Mouse (Mus musculus) kidney, postnatal 0 days (tissue): ENCODE measurements around the gene Impdh1. TPM values are rescaled to one million over a fixed set of nuclear protein-coding genes. Genes with fewer than 3 reads are reported as not detected.
A peak's percentile ranks its signal among the peaks of the same experiment; 100 is the strongest.

Source experiments
- ATAC-seq: fragments of 200-750 bp; cut with Nextera tagmentation; replicated peaks from 2 replicates; pipeline ENCODE4 v1.8.0; 2017; ENCODE audit warnings: low read depth, moderate number of reproducible peaks, moderate TSS enrichment, moderate library complexity; ENCODE audit not compliant: low FRiP score
- DNase-seq: peaks from one replicate; pipeline ENCODE4 v3.0.0-alpha.2; 2016; ENCODE audit warnings: low spot score
- H3K27ac ChIP-seq: fragments of 300-500 bp; sonication (generic); 2 replicates; pipeline ENCODE4 v1.5.1; 2014; ENCODE audit warnings: mild to moderate bottlenecking
- H3K27me3 ChIP-seq: fragments of 300-500 bp; sonication (generic); 2 replicates; pipeline ENCODE4 v1.6.1; 2014; ENCODE audit warnings: low read length, mixed read lengths; ENCODE audit not compliant: insufficient read depth
- H3K36me3 ChIP-seq: fragments of 300-500 bp; sonication (generic); 2 replicates; pipeline ENCODE4 v1.6.1; 2014; ENCODE audit warnings: low read length, mixed read lengths; ENCODE audit not compliant: insufficient read depth
- H3K4me1 ChIP-seq: fragments of 300-500 bp; sonication (generic); replicated peaks from 2 replicates; pipeline ENCODE4 v1.6.1; 2014; ENCODE audit warnings: antibody characterized with exemption, low read length, mixed read lengths; ENCODE audit not compliant: insufficient read depth
- H3K4me2 ChIP-seq: fragments of 300-500 bp; sonication (generic); 2 replicates; pipeline ENCODE4 v1.6.1; 2014; ENCODE audit warnings: mild to moderate bottlenecking, low read length, moderate library complexity, mixed read lengths
- H3K4me3 ChIP-seq: fragments of 300-500 bp; sonication (generic); replicated peaks from 2 replicates; pipeline ENCODE4 v1.5.1; 2014; ENCODE audit warnings: low read depth, low read length
- H3K9ac ChIP-seq: fragments of 300-500 bp; sonication (generic); 2 replicates; pipeline ENCODE4 v1.6.1; 2014; ENCODE audit warnings: low read depth, low read length
- H3K9me3 ChIP-seq: fragments of 300-500 bp; sonication (generic); replicated peaks from 2 replicates; pipeline ENCODE4 v1.6.1; 2016; ENCODE audit warnings: low read length, inconsistent platforms, mixed read lengths
- CTCF ChIP-seq: IDR thresholded peaks from 2 replicates; pipeline ENCODE4 v1.5.1; 2016; ENCODE audit warnings: antibody characterized with exemption, low read depth, mild to moderate bottlenecking, moderate library complexity
- WGBS: fragments of 180-500 bp; shearing (Covaris S2); extraction: QIAGEN DNeasy Blood & Tissue Kit; methylation state at CpG from one replicate; pipeline ENCODE4 v1.1.7; 2014; 5-methylcytosine and 5-hydroxymethylcytosine counted together
- polyA plus RNA-seq: library from polyadenylated mRNA; unstranded; fragments of >200 nt; fragmentation: Nextera tagmentation; extraction: Ambion mirVana; gene quantifications from 2 replicates; pipeline ENCODE4 v1.2.1, GENCODE M21; 2015

The Impdh1 gene
- polyA plus RNA-seq, 1 experiment from 2014 or later: 26.3 TPM

DNA sequence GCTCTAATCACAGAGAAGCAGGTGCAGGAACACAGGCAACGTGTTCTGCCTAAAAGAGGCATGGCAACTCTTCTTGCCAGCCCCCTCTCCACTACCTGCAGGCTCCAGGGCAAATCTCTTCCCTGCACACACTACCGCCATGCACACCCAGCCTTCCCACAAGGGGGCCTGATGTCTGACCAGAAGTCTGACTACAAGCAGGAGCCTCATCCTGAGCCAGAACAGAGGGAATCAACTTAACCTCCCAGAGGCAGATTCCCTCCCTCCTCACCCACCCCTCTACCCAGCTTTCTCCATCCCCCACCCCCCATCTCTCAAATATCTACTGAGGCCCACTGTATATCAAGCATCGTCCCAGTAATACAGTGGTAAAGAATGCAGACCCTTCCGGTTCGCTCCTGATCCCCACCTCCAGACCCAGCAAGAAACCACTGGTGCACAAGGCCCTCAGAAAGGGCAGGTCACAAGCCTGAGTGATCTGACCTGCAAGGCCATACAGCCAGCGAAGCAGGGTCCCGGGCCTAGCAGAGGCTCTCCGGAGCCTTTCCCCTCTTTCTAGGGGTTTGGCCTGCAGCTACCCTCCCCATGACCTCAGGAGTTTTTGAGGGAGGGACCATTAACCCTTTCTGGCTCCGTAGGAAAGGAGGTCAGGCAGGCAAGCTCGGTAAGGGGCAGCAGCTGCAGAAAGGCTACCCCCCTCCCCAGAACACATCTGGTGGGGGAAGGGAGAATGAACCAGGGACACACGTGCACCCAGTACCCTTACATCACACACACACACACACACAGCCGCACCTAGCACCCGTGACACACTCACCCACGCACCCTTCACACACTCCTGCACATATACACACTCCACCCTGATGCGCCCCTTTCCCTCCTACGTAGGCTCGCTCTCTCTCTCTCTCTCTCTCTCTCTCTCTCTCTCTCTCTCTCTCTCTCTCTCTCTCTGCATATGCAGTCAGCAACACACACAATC lies 38.0 kb downstream of the Impdh1 start:
- WGBS: 37% methylated on average over 17 of the region's 17 CpGs
- Histone ChIP-seq H3K4me2 (peak overlapping the region; percentile 97), H3K9ac (no peak overlapping the region), H3K9me3 (no peaks in the 10 kb centered on the region), H3K4me3 (peak overlapping the region; percentile 55), H3K4me1 (no peaks in the 10 kb centered on the region), H3K27me3 (0 out of 2 replicates have a peak, but pooled peaks cover 8% of the 10 kb centered on the region), H3K36me3 (no peaks in the 10 kb centered on the region), H3K27ac (no peak overlapping the region)
- peak; percentile 11 for DNase-seq
- ATAC-seq: peak; percentile 47; the same call in 1 of the 2 replicates
- TF ChIP-seq CTCF: peak; percentile 20; the same call in 1 of the 2 replicates

DNA sequence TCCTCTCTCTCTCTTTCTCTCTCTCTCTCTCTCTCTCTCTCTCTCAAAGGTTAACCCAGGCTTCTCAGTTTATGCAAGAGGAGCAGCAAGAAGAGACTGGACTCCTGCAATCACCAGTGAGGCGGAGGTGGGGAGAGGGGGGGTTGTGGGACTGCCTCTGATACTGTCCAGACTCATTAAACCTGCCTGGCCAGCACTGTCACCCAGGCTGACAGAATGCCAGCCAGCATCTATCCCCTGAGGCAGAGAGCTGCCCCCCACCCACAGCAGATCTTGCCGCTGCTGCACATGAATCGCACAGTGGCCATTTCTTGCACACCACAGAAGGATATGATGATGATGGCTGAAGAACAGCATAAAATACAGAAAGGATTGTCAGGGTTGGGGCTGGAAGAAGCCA lies 41.1 kb downstream of the Impdh1 start:
- no peak for ATAC-seq
- DNase-seq: no peak
- Histone ChIP-seq H3K9ac (no peak overlapping the region), H3K27ac (no peak overlapping the region), H3K9me3 (no peaks in the 10 kb centered on the region), H3K4me1 (peaks cover 11% of the 10 kb centered on the region; the same call in 1 of the 2 replicates), H3K36me3 (no peaks in the 10 kb centered on the region), H3K27me3 (peaks cover 9% of the 10 kb centered on the region), H3K4me3 (no peak overlapping the region), H3K4me2 (no peak overlapping the region)
- no peak for TF ChIP-seq CTCF
- 86% methylated on average over 3 of the region's 3 CpGs for WGBS

DNA sequence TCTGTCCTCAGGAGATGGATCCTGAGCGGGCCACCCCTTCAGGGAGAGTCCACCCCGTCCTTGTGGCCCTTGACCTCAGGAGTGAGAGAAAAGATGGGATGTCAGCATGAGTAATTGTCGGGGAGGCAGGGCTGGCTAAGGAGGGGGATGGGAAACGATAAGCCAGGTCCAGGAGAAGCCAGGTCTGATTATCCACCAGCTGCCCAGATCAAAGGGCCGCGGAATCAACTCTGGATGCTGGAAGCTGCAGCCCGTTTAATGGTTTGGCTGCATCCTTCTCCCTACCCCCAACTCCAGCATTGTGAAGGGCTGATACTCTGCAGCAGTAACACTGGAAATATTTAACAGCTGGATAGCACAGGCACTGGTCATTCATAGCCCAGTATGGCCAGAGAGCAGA lies 41.8 kb downstream of the Impdh1 start:
- H3K27ac ChIP-seq: no peak overlapping the region
- H3K4me1 ChIP-seq: peaks cover 16% of the 10 kb centered on the region; the same call in 1 of the 2 replicates
- H3K9me3 ChIP-seq: no peaks in the 10 kb centered on the region
- H3K4me3 ChIP-seq: no peak overlapping the region
- no peak for ATAC-seq
- no peak overlapping the region for H3K9ac ChIP-seq
- H3K36me3 ChIP-seq: no peaks in the 10 kb centered on the region
- no peak overlapping the region for H3K4me2 ChIP-seq
- peaks cover 16% of the 10 kb centered on the region for H3K27me3 ChIP-seq
- 22% methylated on average over 7 of the region's 7 CpGs for WGBS
- no peak for DNase-seq
- TF ChIP-seq CTCF: no peak

DNA sequence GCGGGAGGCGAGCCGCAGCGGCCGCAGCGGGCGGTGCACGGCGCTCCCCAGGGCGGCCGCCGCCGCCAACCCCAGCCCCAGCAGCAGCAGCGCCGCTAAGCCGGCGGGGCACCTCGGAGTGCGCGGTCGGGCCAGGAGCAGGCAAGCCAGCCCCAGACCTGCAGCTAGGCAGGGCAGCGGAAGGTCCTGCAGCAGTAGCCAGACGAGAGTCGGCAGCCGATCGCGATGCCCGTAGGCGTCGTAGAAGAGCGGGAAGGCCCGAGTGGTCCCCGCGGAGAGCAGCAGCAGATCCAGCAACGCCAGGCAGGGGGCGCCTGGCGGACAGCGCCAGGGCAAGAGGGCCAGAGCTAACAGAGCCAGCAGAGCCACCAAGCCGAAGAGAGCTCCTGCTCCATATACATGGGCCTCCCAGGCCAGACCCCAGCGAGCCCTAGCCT lies 45.2 kb downstream of the Impdh1 start:
- 0% methylated on average over 40 of the region's 40 CpGs for WGBS
- Histone ChIP-seq H3K4me3 (peak overlapping the region; percentile 51), H3K4me1 (peaks cover 16% of the 10 kb centered on the region; the same call in 1 of the 2 replicates), H3K4me2 (peak overlapping the region; percentile 98), H3K9ac (peak overlapping the region; percentile 48; the same call in 1 of the 2 replicates), H3K27ac (no peak overlapping the region), H3K27me3 (peaks cover 19% of the 10 kb centered on the region), H3K36me3 (no peaks in the 10 kb centered on the region), H3K9me3 (no peaks in the 10 kb centered on the region)
- DNase-seq: peak; percentile 92
- ATAC-seq: peak; percentile 84
- peak; percentile 84 for TF ChIP-seq CTCF

DNA sequence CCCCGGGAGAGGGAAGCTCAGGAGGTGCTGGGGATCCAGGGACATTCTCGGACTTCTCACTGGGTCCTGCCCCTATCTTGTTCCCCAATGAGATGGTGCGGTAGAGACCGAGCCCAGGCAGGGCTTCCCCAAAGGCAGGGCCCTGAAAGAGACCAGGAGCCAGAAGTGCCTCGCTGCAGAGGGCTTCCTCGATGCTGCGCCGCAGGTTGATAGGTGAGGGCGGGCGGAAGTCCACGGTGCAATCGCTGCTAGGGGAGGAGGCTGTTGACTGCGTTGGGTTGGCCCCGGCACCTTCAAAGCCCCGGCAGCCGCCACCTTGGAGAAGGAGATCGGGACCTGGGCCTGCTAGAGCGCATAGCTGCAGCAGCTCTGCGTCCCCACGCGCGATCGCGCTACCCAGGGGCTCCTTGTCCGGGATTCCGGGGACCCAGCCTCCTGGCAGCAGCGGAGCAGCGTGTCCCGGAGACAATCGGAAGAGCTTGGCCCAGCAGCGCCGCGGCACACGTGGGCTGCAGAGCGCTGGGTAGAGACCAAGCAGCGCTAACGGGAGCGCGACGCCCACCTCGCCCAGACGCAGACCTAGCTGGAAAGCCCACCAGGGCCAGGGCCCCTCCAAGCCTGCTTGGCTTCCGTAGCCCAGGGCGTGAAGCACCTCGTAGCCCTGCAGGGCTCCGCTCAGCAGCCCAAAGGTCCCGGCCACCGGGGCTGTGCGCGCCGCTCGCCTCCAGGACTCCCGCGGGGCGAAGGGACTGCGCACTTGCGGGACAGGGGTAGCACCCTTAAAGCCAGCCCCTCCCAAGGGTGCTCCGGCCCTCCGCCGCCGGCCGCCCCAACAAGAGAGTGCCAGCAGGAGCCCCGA lies 45.9 kb downstream of the Impdh1 start:
- H3K27me3 ChIP-seq: peaks cover 19% of the 10 kb centered on the region
- H3K4me3 ChIP-seq: peak overlapping the region; percentile 51
- peak overlapping the region; percentile 48 for H3K9ac ChIP-seq
- peak; percentile 45; the same call in 1 of the 2 replicates for ATAC-seq
- H3K9me3 ChIP-seq: no peaks in the 10 kb centered on the region
- H3K4me2 ChIP-seq: peak overlapping the region; percentile 98
- no peak for TF ChIP-seq CTCF
- peak; percentile 25 for DNase-seq
- H3K36me3 ChIP-seq: no peaks in the 10 kb centered on the region
- no peak overlapping the region for H3K27ac ChIP-seq
- WGBS: under 1% methylated on average over 60 of the region's 63 CpGs
- H3K4me1 ChIP-seq: peaks cover 16% of the 10 kb centered on the region; the same call in 1 of the 2 replicates

DNA sequence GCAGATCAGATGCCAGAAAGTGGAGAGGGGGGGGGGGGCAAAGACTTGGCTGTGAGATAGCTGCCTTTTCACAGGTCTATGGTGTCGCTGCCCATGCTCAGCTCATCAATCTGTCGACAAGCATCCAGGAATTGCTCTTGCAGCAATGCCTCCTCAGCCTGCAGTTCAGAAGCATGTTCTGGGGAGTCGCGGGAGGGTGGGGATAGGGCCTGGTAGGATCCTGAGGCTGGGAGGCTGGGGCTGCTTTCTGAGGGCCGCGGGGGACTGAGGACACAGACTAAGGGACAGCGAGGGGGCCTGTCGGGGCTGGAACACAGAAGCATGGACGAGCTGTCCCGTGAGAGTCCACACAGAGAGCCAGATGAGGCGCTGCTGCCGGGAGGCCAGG lies 46.5 kb downstream of the Impdh1 start:
- Histone ChIP-seq H3K4me1 (peaks cover 16% of the 10 kb centered on the region; the same call in 1 of the 2 replicates), H3K27ac (no peak overlapping the region), H3K27me3 (peaks cover 19% of the 10 kb centered on the region), H3K4me3 (peak overlapping the region; percentile 51), H3K9ac (0 out of 2 replicates have a peak overlapping the region, but pooled peaks have one; percentile 48), H3K9me3 (no peaks in the 10 kb centered on the region), H3K36me3 (no peaks in the 10 kb centered on the region), H3K4me2 (peak overlapping the region; percentile 98)
- DNase-seq (no peak), ATAC-seq (no peak)
- WGBS: 11% methylated on average over 12 of the region's 12 CpGs
- TF ChIP-seq CTCF: no peak
